Mouse (Mus musculus) frontal cortex, postnatal 36 days (tissue): ENCODE data around the gene Cdkn2d.

ENCODE experiments used
- DNase-seq, 2 experiments: peaks; one replicate each; pipeline ENCODE4 v3.0.0; 2022; ENCODE audit warnings: low spot score in 2 of 2

Cdkn2d gene

GRCm38 (mm10) chr9:21246342-21246741 is 44.9 kb downstream of the Cdkn2d start:
- DNase-seq = no peak

- no peak for DNase-seq
Measured at GRCm38 (mm10) chr9:21245113-21245487, 46.1 kb downstream of the Cdkn2d start.

- DNase-seq = peak in 1 of 2 experiments; percentile 45
Measured at GRCm38 (mm10) chr9:21244428-21245112, 46.6 kb downstream of the Cdkn2d start.

- no peak for DNase-seq
Measured at GRCm38 (mm10) chr9:21243826-21244427, 47.3 kb downstream of the Cdkn2d start.

- peak; percentile 64 to 88 for DNase-seq
Measured at GRCm38 (mm10) chr9:21241343-21241742, 49.9 kb downstream of the Cdkn2d start.

- DNase-seq = no peak
Measured at GRCm38 (mm10) chr9:21239465-21239848, 51.8 kb downstream of the Cdkn2d start.

GRCm38 (mm10) chr9:21238733-21239464 is 52.3 kb downstream of the Cdkn2d start, which contains the start of gene Keap1:
TSS of gene Keap1 (minus strand) at chr9:21239361.
- peak; percentile 69 to 72 for DNase-seq
